Mouse (Mus musculus) T-cell, adult 66 days (primary cell): ENCODE measurements around the gene Fam111a. TPM values are rescaled to one million over a fixed set of nuclear protein-coding genes. Genes with fewer than 3 reads are reported as not detected.

ENCODE experiments used
- total RNA-seq, 2 experiments: library from RNA; stranded (reverse); gene quantifications; 3 replicates in 1 of 2; 4 replicates in 1 of 2; pipeline ENCODE4 v1.2.4; 2023

Fam111a gene
- 10 to 100 TPM; 20.3 to 27.8 TPM for total RNA-seq

DNA sequence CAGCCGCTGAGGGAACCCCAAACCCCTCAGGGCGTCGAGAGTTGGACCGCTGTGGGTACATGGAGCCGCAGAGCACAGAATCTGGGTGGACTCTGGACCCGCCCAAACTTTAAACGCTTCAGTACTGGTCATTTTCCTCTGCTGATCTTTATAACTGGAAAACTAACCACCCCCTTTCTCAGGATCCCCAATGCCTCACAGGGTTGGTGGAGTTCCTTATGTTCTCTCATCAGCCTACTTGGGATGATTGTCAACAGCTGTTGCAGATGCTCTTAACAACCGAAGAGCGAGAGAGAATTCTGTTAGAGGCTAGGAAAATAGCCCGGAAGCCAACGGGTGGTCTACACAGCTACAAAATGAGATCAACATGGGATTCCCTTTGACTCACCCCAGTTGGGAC lies at the start of gene Fam111a:
Gene Fam111a, plus strand, starts transcription at position 301 of the 400 bp plus-strand sequence.

DNA sequence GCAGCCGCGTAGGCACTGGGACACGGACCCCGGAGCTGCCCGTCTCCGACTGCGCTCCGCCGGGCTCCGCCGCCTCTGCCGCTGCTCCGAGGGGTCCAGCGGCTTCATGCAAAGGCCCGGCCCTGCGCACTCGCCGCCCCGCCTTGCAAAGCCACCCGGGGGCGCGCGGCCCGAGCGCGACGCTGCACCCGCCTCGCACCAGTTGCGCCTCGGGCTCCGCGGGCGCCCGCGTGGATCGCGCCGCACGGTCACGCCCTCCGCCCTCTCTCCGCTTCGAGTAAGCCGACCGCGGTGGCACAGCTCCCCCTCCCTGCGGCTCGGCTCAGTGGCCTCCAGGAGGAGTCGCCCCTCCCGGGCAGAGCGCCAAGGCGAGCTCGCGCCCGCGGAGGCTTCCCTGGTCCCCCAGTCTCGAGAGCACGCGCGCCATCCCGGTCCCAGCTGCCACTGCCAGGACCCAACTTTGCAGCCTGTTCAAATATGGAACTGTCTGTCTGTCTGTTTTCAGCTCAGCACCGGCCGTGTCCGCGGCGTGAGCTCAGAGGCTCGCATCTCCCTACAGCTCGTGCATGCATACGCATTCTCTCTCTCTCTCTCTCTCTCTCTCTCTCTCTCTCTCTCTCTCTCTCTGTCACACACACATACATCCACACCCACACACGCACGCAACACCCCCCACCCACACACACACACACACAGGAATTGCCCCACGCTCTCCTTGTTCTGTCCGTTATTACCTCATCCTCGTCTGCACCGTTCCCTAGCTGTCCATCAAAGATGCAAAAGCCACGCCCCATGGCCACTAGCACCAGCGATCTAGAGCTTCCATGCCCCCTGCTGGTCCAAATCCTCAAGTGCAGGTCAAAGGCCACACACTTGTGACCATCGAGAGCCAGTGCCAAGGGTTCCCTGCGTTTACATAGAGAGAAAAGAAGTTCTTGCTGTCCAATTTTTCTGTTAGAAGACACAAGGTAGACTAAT lies 43.9 kb upstream of the Fam111a start, which contains the start of gene Dtx4:
Gene Dtx4, minus strand, starts transcription at position 85 of the 978 bp plus-strand sequence.

DNA sequence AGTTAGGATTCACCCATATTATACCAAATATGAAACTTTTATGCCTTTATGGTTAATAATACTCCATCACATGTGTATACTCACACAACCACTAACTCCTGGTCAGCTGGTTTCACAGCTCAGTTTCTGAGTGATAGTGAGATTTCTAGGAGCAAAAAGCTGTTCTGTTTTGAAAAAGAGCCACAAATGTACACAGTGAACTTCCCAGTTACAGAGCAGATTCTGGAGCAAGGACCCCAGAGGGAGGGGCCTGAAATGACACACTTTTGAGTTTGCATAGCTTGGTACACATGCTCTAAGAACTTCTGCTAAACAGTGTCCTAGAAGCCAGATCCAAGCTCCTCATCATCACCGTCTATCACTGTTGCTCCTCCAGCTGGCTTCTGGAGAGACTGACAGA lies 54.1 kb downstream of the Fam111a start, which contains the start of gene Gm4952:
Gene Gm4952, plus strand, starts transcription at position 301 of the 400 bp plus-strand sequence.

DNA sequence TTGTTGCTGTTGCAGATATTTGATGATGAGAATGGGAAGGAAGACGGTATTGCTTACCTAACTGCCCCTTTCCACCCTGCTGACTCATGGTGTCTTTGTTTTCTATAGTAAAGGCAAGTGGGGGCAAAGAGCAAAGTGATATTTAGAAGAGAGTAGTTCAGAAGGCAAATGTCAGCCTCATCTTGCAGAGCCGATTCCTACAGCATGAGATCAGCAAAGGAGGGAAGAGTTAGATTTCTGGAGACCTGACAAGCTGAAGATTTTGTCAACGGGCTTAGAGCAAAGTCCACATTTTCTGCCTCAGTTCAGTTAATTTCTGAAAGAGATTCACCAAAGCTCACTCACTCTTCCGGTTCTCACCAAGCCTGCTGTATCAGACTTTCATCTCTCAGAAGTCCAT lies 87.6 kb downstream of the Fam111a start, which contains the start of gene Glyat:
Gene Glyat, plus strand, starts transcription at position 133 of the 400 bp plus-strand sequence.

Other genes starting within 250 kb of the Fam111a start
- gene Olfr1436, start 246.6 kb upstream of the Fam111a start, total RNA-seq, result not detected
- gene Olfr1437, start 220.6 kb upstream of the Fam111a start, total RNA-seq, result not detected
- not detected for gene Olfr1438-ps1, start 209.8 kb upstream of the Fam111a start, total RNA-seq
- gene Olfr1440, start 158.5 kb upstream of the Fam111a start, total RNA-seq, result not detected
- gene Olfr1441, start 128.3 kb upstream of the Fam111a start, total RNA-seq, result not detected
- not detected for gene Pfpl, start 117.8 kb upstream of the Fam111a start, total RNA-seq
- gene Mpeg1, start 85.0 kb upstream of the Fam111a start, total RNA-seq, result 10 to 100 TPM in 1 of 2 experiments, 1 to 10 TPM in 1; 8.7 to 17.2 TPM
- gene Dtx4, start 44.3 kb upstream of the Fam111a start, total RNA-seq, result 1 to 10 TPM; 3.6 to 6.2 TPM
- gene Gm4952, start 54.2 kb downstream of the Fam111a start, total RNA-seq, result not detected
- not detected for gene Glyat, start 87.6 kb downstream of the Fam111a start, total RNA-seq
- not detected for gene Olfr1442, start 124.7 kb downstream of the Fam111a start, total RNA-seq
- not detected for gene Olfr1443, start 132.4 kb downstream of the Fam111a start, total RNA-seq
- not detected for gene Keg1, start 150.0 kb downstream of the Fam111a start, total RNA-seq
- 1 to 10 TPM; 5.7 to 6.1 TPM for gene Cntf, start 219.9 kb downstream of the Fam111a start, total RNA-seq